Mouse (Mus musculus): ENCODE results near the gene Mrgprf.

- TF ChIP-seq CTCF (conservative IDR thresholded peaks at IDR 0.05; ENCODE audit: low read length) (peak; percentile 61), NANOG (IDR thresholded peaks at IDR 0.05; ENCODE audit: borderline replicate concordance, low read length) (no peak)
These were observed 47.7 kb upstream of the Mrgprf start for GRCm38 (mm10) chr7:145252715-145253476.

Measured in E14TG2a.4 (cell line).